Mouse (Mus musculus) lung, postnatal 14 days (tissue): ENCODE results near the gene Chn1.

Experiments
- DNase-seq: peaks from one replicate; pipeline ENCODE4 v3.0.0; 2021

Chn1 gene

DNA sequence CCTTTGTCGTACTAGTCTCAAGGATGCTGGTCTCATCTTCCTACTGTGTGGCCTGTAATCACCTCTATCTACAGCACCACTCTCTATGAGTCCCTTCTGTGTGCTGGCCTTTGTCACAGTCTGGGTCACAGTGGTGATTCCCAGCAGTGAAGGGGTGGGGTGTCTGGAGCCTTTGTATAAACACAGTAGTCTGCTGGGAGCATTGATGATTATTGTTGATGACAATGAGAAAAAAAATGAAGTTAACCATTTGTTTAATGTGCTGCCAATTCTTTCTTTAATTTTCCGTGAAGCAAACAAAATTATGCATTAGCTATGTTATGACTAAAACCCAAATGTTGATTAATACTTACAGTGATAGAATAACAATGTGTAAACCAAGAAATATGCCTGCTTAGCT, 186.2 kb downstream of the Chn1 start:
- DNase-seq = no peak

DNA sequence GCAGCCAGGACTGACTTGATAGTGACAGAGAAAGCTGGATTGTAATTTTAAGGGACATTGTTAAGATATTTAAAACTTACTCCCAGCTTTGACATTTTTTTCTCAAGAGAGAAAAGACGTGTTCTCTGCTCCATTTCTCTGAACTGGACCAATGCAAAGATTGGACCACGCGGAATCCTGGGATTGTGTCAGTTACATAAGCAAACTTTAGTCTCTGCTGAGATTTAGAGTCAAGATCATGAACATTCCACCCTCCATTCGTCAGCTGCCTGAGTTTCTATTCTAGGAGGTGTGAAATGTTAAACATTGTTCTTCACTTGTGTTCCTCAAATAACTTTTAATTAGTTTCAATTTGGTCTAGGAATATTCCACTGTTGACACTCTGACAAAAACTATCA, 188.0 kb downstream of the Chn1 start:
- no peak for DNase-seq

DNA sequence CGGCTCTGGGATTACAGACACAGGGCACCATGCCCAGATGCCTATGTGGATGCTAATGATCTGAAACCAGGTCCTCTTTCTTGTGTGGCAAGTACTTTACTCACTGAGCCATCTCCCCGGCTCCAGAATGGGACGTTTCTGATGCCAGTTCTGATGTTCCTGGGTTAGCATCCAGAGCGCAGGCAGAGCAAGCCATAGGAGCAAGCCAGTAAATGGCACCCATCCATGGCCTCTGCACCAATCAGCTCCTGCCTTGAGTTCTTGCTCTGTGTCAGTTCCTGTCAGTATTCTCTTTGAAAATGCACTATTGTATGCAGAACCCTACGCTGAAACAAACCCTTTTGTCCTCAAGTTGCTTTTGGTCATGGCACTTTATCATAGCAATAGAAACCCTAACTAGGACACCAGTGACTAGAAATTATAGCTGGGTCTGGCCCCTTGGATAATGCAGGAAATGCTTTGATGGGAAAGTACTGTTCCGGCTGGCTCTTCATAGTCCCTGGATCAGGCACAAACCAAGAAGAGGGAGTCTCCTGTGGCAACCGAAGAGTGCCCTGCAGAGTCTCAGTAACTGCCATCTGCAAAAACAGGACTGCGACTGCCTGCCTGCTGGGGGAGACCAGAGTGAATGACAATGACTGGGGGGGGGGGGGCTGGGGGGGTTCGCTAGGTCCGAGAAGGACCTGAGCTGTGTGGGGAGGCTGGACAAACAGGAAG, 188.6 kb downstream of the Chn1 start:
- no peak for DNase-seq

DNA sequence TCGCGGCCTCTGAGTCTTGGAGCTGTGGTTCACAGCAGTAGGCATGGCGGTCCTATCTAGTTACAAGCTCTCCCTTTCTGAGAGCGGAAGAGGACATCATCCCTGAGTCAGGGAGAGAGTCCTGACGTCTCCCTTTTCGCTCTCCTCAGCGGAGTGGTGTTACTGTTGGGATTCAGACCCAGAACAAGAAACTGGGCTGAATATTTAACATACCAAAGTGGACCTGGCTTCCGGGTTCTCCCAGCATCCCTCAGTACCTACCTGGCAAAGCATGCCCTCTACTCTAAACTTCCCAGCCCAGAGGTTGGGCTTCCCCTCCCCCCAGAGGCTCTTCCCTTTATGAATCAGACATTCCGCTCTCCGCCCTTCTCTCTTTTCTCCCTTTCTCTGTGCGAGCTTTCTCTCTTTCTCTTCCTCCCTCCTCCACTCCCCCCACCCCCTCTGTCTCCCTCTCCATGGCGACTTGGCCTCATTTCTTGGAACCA, 189.8 kb downstream of the Chn1 start:
- DNase-seq = no peak

DNA sequence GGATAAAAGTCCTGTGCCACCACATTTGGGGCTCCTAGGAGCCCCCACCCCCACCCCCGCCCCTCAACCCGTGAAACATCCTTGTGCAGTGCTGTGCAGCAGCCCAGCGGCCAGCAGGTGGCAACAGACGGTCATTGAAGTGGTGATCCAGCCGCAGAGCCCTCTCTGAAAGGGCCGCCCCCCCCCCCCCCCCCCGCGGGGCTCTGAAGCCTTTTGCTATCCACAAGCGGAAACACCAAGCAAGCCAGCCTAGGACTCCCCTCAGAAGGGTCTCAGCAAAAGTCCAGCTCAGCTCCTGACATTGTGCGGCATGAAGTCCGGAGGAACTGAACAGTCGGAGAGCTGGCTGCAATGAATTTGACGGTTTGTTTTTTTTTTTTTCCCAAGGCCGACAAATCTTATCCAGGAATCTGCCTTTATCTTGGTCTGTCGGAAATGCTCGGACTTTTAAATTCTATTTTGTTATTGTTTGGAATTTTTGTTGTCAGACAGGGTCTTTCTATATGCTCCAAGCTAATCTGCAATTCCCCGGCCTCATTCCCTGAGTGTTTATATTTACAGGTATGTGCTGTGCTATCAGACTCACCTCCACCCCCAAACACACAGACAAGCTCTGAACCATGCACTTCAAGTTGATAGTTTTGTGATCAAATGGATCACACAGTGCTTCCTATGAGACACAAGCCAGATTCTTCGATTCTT, 190.3 kb downstream of the Chn1 start:
- peak; percentile 85 for DNase-seq

DNA sequence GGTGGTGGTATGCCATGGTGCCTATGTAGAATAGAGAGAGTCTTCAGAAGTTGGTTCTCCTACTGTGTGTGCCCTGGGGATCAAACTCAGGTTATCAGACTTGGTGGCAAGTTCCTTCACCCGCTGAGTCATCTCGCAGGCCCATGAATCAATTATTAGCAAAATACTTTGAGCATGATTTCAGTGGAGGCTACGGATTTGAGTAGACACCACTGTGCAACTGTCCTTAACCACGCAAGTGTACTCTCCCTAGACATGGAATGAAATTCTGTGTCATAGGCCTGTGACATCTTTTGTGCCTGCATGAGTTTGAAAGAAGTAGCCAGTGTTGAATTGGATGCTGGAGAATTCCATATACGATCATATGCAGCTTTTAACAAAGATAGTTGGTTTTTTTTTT, 194.4 kb downstream of the Chn1 start:
- DNase-seq = no peak

DNA sequence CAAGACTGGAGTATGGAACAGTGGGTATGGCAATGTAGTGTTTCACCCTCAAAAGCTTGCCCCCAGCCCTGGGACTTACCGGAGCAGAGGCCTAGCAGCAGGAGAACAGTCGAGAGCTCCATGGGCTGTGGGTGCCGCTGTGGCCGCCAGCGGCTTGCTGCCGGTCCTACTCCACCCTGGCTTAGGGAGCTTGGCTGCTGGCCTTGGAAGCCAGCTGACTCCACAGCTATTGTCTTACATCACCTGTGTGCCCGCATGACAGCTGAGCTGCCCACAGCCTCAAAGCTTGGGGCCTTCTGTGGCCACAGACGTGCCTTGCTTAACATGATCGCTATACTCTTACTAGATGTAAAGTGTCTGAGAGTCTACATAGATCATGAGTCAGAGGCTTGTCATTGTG, 195.0 kb downstream of the Chn1 start, which contains the start of gene Chrna1:
Chrna1 (minus strand) TSS at position 173 of the 400 bp plus-strand sequence.
- DNase-seq = no peak

DNA sequence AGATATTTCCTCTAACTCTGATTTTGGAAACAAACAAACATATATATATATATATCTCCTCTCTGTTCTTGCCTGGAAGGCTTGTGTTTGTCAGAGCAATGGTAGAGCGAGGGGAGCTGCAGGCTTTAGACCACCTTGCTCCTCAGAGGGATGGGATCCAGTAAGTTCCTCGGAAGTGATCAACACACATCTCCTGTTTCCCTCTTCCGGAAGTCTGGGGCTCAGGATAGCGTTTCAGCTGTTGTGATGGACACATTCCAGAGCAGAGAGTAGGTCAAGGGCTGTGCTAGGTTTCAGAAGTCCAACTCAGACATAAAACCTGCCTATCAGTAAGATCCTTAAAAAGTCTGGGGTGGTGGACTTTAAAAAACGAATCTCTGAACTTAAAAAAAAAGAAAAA, 196.0 kb downstream of the Chn1 start:
- no peak for DNase-seq

DNA sequence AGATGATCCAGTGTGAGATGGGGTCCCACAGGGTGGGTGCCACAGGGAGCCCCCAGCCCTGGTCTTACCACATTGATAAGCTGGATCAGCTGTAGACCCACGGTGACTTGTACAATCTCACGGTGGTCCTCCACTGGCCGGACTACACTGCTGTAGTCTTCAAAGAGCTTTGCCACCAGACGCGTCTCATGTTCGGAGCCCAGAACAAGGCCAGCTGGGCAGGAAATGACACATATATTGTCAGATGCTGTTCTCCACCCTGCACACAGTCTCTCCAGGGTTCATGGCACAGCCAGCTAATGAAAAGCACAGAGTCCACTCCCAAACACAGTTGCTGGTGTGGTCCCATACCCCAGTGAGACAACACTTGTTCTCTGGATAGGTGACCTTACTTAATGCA, 200.7 kb downstream of the Chn1 start:
- DNase-seq = no peak

DNA sequence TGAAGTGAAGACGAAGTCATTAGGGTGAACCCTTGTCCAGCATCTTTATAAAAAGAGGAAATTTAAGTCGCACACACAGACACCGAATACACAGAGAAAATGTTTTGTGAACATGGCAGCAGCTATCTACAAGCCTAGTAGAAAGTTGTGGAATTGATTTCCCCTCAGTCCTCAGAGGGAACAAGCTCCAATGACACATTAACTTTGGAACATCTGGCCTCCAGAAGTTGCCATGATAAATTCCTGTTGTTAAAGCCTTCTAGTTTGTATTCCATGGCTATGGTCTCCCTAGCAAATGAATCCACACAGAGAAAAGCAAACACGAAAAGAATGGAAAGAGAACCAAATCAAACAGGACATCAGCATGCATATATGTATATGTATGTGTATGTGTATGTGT, 201.6 kb downstream of the Chn1 start:
- DNase-seq = no peak

DNA sequence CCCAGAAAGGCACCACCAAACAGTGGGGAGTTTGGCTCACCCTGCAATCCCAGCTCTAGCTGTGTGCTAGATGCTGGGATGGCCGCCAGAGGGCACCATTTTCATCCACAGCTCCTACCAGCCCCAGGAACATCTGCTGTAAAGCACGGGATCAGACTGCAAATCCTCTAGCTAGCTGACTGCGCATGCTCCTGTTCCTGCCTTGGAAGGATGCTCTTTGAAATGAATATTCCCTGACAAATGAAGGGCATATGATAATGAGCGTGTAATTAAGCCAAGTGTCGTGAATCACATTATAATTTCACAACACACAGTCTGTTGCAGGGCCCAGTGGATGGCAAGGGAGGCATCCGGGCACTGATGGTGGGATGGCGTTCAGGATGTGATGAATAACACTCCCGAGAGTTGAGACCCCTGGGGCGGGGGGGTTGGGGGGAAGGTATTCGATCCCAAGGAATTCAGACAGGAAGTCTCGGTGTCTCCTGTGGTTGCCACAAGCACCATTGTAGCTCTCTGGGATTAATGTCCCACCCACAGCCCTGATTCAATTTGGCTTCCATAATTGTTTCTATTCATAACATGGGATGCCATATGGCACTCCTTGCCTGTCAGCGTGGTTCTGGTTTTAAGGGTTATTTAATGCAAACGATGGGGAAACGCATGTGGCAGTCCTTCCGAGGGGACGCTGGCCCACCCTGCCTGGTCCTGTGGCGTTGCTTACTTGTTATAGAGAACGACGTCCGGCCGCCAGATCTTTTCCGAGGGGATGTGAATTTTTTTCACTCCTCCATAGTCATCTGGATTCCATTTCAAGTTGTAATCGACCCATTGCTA, 202.4 kb downstream of the Chn1 start:
- DNase-seq = peak; percentile 78

DNA sequence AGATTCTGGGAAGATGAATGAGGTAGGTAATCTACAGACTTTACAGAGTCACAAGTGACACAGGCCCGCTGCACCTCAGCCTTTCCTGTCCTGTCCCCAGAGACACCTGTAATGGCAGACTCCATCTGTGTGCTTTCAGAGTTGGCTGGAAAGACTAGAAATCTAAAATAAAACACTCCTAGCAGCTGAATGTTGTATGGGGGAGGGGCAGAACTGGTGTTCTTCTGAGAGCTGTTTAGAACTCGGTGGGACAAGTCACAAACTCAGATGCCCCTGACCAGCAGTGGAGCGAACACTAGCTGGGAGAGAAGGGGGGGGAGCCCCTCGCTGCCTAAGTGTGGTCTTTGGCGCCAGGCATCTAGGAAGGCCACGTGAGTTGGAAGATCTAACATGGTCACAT, 203.2 kb downstream of the Chn1 start:
- no peak for DNase-seq

DNA sequence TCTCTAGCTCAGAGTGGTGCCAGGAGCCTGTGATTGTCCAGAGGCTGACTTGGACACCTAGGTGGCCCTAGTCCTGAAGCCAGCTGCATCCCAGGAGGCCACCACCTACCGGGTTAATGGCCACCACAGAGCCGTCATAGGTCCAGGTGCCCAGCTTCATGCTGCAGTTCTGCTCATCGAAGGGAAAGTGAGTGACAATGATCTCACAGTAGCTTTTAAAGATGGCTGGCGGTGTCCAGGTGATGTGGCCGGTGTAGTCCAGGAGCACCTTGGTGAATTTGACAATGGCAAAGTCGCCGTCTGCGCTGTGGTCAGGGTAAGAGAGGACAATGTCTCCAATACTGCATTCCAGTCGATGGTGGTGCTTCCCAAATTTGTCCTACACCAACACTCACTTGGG, 203.8 kb downstream of the Chn1 start:
- no peak for DNase-seq

DNA sequence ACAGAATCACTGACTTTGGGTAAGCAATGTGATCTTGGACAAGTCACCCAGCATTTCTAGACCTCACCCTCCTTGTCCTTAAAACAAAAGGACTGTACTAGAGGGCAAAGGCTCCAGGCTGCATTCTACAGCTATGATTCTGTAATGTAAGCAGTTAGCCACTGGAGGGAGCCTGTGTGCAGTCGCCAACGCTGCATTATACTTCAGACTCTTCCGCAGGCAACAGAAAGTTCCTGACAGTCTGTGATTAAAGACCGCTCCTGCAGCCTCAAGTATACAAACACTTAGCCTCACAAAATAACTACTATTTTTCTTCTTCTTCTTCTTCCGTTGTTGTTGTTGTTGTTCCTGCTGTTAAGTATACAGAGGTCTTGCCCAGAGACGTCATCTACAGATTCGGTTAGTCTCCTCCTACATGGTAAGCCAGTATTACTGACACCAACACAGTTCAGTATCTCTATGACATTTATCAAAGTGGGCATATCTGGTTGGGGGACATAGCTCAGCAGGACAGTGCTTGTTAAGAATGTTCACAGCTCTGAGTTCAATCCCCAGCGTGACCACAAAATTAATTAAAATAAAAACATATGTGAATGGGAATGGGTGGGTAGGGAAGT, 208.0 kb downstream of the Chn1 start:
- peak; percentile 76 for DNase-seq

DNA sequence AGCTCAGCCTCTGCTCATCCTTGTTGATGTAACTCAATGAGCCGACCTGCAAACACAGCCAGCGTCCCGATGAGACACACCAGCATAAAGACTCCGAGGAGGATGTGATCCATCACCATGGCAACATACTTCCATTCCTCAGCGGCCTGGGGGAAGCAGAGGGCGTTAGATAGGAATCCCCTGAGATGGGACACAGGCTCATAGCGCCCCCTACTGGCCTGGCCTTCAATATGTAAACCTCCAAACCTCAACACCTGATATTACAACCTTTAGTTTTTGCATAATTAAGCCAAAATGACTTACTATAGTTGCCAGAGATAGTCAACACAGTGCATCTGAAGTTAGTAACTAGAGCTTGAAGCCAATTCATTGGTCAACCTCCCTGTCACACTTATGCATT, 209.0 kb downstream of the Chn1 start:
- DNase-seq = peak; percentile 44

DNA sequence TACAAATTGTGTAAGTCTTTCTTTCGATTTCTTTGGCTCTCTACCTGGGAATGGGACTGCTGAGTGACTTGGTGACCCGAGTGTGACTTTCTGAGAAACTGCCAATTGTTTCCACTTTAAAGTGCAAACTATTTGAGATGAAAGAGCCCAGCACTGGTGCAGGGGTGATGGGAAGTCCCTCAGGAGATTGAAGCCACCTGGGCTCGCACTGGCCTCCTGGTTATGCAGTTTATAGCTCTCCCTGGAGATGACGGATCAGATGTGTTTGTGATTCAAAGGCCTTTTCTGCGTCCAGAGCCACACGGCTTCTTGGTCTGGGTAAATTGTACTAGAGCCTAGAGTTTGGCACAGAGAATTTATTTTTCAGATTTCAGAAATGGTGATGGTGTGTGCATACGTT, 211.5 kb downstream of the Chn1 start:
- no peak for DNase-seq

DNA sequence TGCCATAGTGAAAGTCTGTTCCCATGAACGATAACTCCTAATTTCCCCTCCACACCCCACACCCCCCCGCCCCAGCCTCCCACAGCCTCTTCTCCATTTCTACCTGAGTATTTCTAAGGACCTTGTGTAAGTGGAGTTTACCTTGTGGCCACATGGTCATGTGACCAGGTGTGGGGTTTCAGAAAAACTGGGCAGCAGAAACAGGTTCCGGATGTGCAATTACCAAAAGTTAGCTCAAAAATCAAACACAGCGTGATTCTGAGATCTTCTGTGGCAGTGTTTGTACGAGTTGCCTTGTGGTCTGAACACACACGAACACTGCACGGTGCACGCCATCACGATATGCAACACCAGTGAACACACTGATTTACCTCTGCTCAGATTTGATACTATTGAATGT, 212.5 kb downstream of the Chn1 start:
- DNase-seq = no peak

DNA sequence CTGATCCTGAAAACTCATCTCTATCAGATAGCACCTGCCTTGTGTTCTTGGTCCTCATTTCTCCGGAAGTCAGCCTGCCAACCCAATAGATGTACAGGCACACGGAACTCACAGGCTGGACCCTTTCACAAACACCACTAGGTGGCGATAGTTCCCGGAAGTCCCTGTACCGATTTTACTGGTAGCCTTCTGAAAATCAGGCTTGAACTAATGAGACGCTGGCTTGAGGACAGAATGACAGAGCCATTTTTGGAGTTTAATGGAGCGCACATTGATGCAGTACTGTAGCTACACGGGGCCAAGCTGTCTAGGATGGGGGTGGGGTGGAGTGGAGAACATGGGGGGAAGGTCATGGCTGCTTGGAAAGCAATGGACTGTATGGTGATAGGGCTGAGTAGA, 213.5 kb downstream of the Chn1 start:
- peak; percentile 50 for DNase-seq

DNA sequence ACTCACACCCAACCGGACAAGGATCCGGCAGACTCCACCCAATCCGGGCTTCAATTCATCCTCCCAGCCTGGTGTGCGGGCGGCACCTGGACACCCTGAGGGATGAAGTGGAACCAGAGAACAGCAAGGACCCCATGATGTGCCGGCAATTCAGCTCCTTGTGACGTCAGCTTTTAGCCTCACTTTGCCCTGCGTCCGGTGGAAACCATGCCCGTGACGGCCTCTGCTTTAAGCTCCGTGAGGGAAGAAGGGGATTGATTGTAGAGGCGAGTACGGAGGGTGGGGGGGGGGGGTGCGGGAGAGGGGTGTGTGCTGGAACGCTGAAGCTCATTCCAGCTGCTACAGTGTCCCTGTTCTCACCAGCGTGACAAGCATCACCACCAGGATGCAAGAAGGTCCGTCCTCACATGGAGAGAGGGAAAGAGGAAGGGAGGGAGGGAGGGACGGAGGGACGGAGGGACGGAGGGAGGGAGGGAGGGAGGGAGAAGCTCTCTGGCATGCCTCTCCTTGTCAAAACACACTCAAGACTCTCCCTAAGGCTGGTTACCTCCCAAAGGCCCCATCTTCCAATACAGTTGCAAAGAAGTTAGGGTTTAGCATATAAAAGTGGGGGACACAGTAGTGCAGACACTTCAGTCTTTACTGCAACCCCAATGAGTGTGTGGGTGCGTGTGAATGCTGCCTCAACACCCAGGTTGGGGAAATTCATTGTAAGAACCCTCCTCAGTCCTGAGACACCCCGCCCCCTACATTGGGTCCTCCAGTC, 214.1 kb downstream of the Chn1 start:
- no peak for DNase-seq
